Mouse (Mus musculus): Measurements from ENCODE around the gene Dnajc3. TPM values are rescaled to one million over a fixed set of nuclear protein-coding genes. Genes with fewer than 3 reads are reported as not detected.

Dnajc3 gene
- total and polyA plus RNA-seq, 3 experiments, result 29.0 to 40.6 (median 31.6) TPM

GRCm38 (mm10) chr14:119025889-119026288, 88.1 kb downstream of the Dnajc3 start:
- H3K36me3 ChIP-seq (replicated peaks in 1 of 2; ENCODE audit: control insufficient read depth in 1 of 2, insufficient read depth in 1 of 2, low read length in 1 of 2), result no peaks in the 10 kb centered on the region
- TF ChIP-seq KAT2A (IDR thresholded peaks at IDR 0.05; ENCODE audit: insufficient replicate concordance, low read length), result no peak
- TF ChIP-seq SMC3 (IDR thresholded peaks at IDR 0.05; ENCODE audit: low read depth, low read length), result peak; percentile 34; the same call in 1 of the 2 replicates
- TF ChIP-seq EP300 (IDR thresholded peaks at IDR 0.05; ENCODE audit: low read length), result no peak
- peak; percentile 36 to 66; a peak in 3 of 4 replicates for TF ChIP-seq CTCF (conservative IDR thresholded peaks at IDR 0.05 in 1 of 2, IDR thresholded peaks at IDR 0.05 in 1 of 2; ENCODE audit: low read depth in 2 of 2, low read length in 2 of 2)
- TF ChIP-seq CHD2 (IDR thresholded peaks at IDR 0.05; ENCODE audit: low read length), result no peak
- no peak for TF ChIP-seq MAZ (IDR thresholded peaks at IDR 0.05; ENCODE audit: low read depth, low read length)
- no peak for TF ChIP-seq MXI1 (IDR thresholded peaks at IDR 0.05; ENCODE audit: low read depth, low read length)
- H3K4me3 ChIP-seq (replicated peaks in 1 of 3; ENCODE audit: low read depth in 2 of 3, low read length in 2 of 3, poor library complexity in 1 of 3), result no peak overlapping the region
- H3K4me1 ChIP-seq (ENCODE audit: control insufficient read depth in 1 of 2, insufficient read depth in 2 of 2), result no peaks in the 10 kb centered on the region
- no peak overlapping the region for H3K27ac ChIP-seq (ENCODE audit: insufficient read depth, low read depth)
- no peaks in the 10 kb centered on the region for H3K9me3 ChIP-seq (replicated peaks; ENCODE audit: low read length)
- H3K27me3 ChIP-seq (replicated peaks), result no peaks in the 10 kb centered on the region
- peak; percentile 64 for DNase-seq (ENCODE audit: extremely low read depth)
- dilution Hi-C loops (cut with MboI; ENCODE audit: extremely low pct_ligation_motif_present, extremely low pct_unique_long_range_greater_than_20kb, low sequenced_read_pairs), result no loop called here
- H3K79me2 ChIP-seq (replicated peaks; ENCODE audit: control insufficient read depth, extremely low read depth, insufficient read depth, poor library complexity, severe bottlenecking), result no peaks in the 10 kb centered on the region
- no peak overlapping the region for H3K9ac ChIP-seq (ENCODE audit: insufficient read depth, low read depth)
- in situ Hi-C loops (cut with MboI; ENCODE audit: low pct_ligation_motif_present, low pct_unique_long_range_greater_than_20kb, low sequenced_read_pairs), result no loop called here
- no peak overlapping the region for H3K4me2 ChIP-seq (ENCODE audit: insufficient read depth, low read depth, poor library complexity, severe bottlenecking)

GRCm38 (mm10) chr14:119027130-119027529, 89.4 kb downstream of the Dnajc3 start:
- H3K9me3 ChIP-seq (replicated peaks; ENCODE audit: low read length), result no peaks in the 10 kb centered on the region
- dilution Hi-C loops (cut with MboI; ENCODE audit: extremely low pct_ligation_motif_present, extremely low pct_unique_long_range_greater_than_20kb, low sequenced_read_pairs) (no loop called here), in situ Hi-C loops (cut with MboI; ENCODE audit: low pct_ligation_motif_present, low pct_unique_long_range_greater_than_20kb, low sequenced_read_pairs) (no loop called here)
- no peak overlapping the region for H3K9ac ChIP-seq (ENCODE audit: insufficient read depth, low read depth)
- H3K4me1 ChIP-seq (ENCODE audit: control insufficient read depth in 1 of 2, insufficient read depth in 2 of 2), result no peaks in the 10 kb centered on the region
- no peak overlapping the region for H3K4me3 ChIP-seq (replicated peaks in 1 of 3; ENCODE audit: low read depth in 2 of 3, low read length in 2 of 3, poor library complexity in 1 of 3)
- no peak overlapping the region for H3K4me2 ChIP-seq (ENCODE audit: insufficient read depth, low read depth, poor library complexity, severe bottlenecking)
- no peaks in the 10 kb centered on the region for H3K27me3 ChIP-seq (replicated peaks)
- TF ChIP-seq CTCF (conservative IDR thresholded peaks at IDR 0.05 in 1 of 2, IDR thresholded peaks at IDR 0.05 in 1 of 2; ENCODE audit: low read depth in 2 of 2, low read length in 2 of 2) (peak; percentile 93 to 95), SMC3 (IDR thresholded peaks at IDR 0.05; ENCODE audit: low read depth, low read length) (peak; percentile 83), ZC3H11A (IDR thresholded peaks at IDR 0.05; ENCODE audit: low read depth, low read length) (peak; percentile 21; the same call in 1 of the 2 replicates), EP300 (IDR thresholded peaks at IDR 0.05; ENCODE audit: low read length) (no peak), IRF4 (IDR thresholded peaks at IDR 0.05; ENCODE audit: low read depth, low read length) (peak; percentile 15; the same call in 1 of the 2 replicates), MAFK (IDR thresholded peaks at IDR 0.05; ENCODE audit: insufficient replicate concordance, low read length) (no peak), RAD21 (IDR thresholded peaks at IDR 0.05; ENCODE audit: low read depth, low read length) (peak; percentile 86)
- DNase-seq (ENCODE audit: extremely low read depth), result peak; percentile 86
- no peaks in the 10 kb centered on the region for H3K79me2 ChIP-seq (replicated peaks; ENCODE audit: control insufficient read depth, extremely low read depth, insufficient read depth, poor library complexity, severe bottlenecking)
- no peak overlapping the region for H3K27ac ChIP-seq (ENCODE audit: insufficient read depth, low read depth)
- no peaks in the 10 kb centered on the region for H3K36me3 ChIP-seq (replicated peaks in 1 of 2; ENCODE audit: control insufficient read depth in 1 of 2, insufficient read depth in 1 of 2, low read length in 1 of 2)

DNA sequence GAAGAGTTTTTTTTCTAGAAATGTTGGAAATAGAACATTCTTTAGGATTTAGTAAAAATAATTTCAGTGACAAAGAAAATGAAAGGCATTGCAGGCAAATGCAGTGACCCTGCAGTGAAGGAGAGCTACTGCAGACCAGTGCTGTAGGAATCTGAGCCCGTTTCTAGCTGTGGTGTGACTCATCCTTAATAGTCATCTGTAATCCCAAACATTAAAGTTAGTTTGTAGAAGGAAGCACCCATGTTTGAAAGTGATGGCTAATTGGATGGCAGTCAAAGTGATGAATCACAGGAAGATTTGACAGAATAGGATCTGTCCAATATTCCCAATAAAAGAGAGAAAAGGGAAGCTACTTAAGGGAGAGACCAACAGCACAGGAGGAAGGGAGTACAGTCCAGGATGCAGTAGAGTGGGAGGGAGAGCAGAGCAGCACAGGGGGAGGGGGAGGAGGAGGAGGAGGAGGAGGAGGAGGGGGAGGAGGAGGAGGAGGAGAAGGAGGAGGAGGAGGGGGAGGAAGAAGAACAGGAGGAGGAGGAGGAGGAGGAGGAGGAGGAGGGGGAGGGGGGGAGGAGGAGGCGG, 90.0 kb downstream of the Dnajc3 start:
- in situ Hi-C loops (cut with MboI; ENCODE audit: low pct_ligation_motif_present, low pct_unique_long_range_greater_than_20kb, low sequenced_read_pairs) (no loop called here), dilution Hi-C loops (cut with MboI; ENCODE audit: extremely low pct_ligation_motif_present, extremely low pct_unique_long_range_greater_than_20kb, low sequenced_read_pairs) (no loop called here)
- H3K4me2 ChIP-seq (ENCODE audit: insufficient read depth, low read depth, poor library complexity, severe bottlenecking), result no peak overlapping the region
- no peaks in the 10 kb centered on the region for H3K36me3 ChIP-seq (replicated peaks in 1 of 2; ENCODE audit: control insufficient read depth in 1 of 2, insufficient read depth in 1 of 2, low read length in 1 of 2)
- H3K9me3 ChIP-seq (replicated peaks; ENCODE audit: low read length), result no peaks in the 10 kb centered on the region
- no peak overlapping the region for H3K4me3 ChIP-seq (replicated peaks in 1 of 3; ENCODE audit: low read depth in 2 of 3, low read length in 2 of 3, poor library complexity in 1 of 3)
- H3K27ac ChIP-seq (ENCODE audit: insufficient read depth, low read depth), result no peak overlapping the region
- TF ChIP-seq RCOR1 (conservative IDR thresholded peaks at IDR 0.05; ENCODE audit: low read depth, low read length) (no peak), SMC3 (IDR thresholded peaks at IDR 0.05; ENCODE audit: low read depth, low read length) (no peak), JUND (conservative IDR thresholded peaks at IDR 0.05; ENCODE audit: low read depth, low read length) (no peak), IRF4 (IDR thresholded peaks at IDR 0.05; ENCODE audit: low read depth, low read length) (no peak), EP300 (IDR thresholded peaks at IDR 0.05; ENCODE audit: low read length) (no peak), KAT2A (IDR thresholded peaks at IDR 0.05; ENCODE audit: insufficient replicate concordance, low read length) (no peak), ETS1 (conservative IDR thresholded peaks at IDR 0.05; ENCODE audit: low read depth, low read length) (no peak), MAFK (IDR thresholded peaks at IDR 0.05; ENCODE audit: insufficient replicate concordance, low read length) (no peak), USF1 (IDR thresholded peaks at IDR 0.05; ENCODE audit: low read depth, low read length) (no peak), POLR2A (IDR thresholded peaks at IDR 0.05; ENCODE audit: low read depth, low read length) (no peak), ZC3H11A (IDR thresholded peaks at IDR 0.05; ENCODE audit: low read depth, low read length) (no peak), NRF1 (IDR thresholded peaks at IDR 0.05; ENCODE audit: low read depth, low read length) (no peak), MAX (IDR thresholded peaks at IDR 0.05; ENCODE audit: low read length) (no peak), CHD1 (IDR thresholded peaks at IDR 0.05; ENCODE audit: low read depth, low read length) (no peak), RAD21 (IDR thresholded peaks at IDR 0.05; ENCODE audit: low read depth, low read length) (no peak), SIN3A (IDR thresholded peaks at IDR 0.05; ENCODE audit: low read length) (no peak), POLR2AphosphoS2 (IDR thresholded peaks at IDR 0.05; ENCODE audit: low read depth, low read length) (no peak), BHLHE40 (IDR thresholded peaks at IDR 0.05; ENCODE audit: low read depth, low read length) (no peak), ELF1 (IDR thresholded peaks at IDR 0.05; ENCODE audit: low read depth, low read length) (no peak), USF2 (conservative IDR thresholded peaks at IDR 0.05; ENCODE audit: low read depth, low read length) (no peak)
- H3K27me3 ChIP-seq (replicated peaks), result no peaks in the 10 kb centered on the region
- H3K79me2 ChIP-seq (replicated peaks; ENCODE audit: control insufficient read depth, extremely low read depth, insufficient read depth, poor library complexity, severe bottlenecking), result no peaks in the 10 kb centered on the region
- no peak for DNase-seq (ENCODE audit: extremely low read depth)
- no peak overlapping the region for H3K9ac ChIP-seq (ENCODE audit: insufficient read depth, low read depth)
- no peaks in the 10 kb centered on the region for H3K4me1 ChIP-seq (ENCODE audit: control insufficient read depth in 1 of 2, insufficient read depth in 2 of 2)
